Mouse (Mus musculus): ENCODE data around the gene Car5a.
A peak's percentile ranks its signal among the peaks of the same experiment; 100 is the strongest.

Gene Car5a

DNA sequence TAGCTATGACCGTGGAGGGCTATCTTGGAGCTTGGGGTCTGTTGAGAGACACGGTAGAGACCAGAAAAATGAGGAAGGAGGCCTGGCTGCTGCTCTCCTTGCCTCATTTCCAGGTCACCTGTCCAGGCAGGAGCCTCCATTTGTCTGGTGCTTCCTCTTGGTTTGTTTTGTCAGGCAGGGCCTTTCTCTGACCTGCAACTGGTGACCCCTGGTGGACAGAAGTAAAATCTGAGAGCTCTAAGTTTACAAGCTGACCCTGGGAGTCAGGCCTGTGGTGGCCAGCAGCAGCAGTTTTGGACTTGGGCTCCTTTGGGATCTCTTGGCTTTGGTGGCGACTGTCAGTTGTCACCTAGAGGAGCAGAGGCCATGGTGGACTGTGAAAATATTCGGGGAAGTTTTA is 10.2 kb downstream of the Car5a start:
- TF ChIP-seq POU5F1 (IDR thresholded peaks at IDR 0.05; ENCODE audit: borderline replicate concordance, low read length) = no peak
- TF ChIP-seq NANOG (IDR thresholded peaks at IDR 0.05; ENCODE audit: borderline replicate concordance, low read length) = no peak
- peak; percentile 42 for TF ChIP-seq CTCF (conservative IDR thresholded peaks at IDR 0.05; ENCODE audit: low read length)
- H3K27me3 ChIP-seq (ENCODE audit: insufficient read depth, low read length) = 0 out of 2 replicates have a peak, but pooled peaks cover 4% of the 10 kb centered on the region
- no peaks in the 10 kb centered on the region for H3K9me3 ChIP-seq (ENCODE audit: low read length)
- peaks cover 66% of the 10 kb centered on the region for H3K4me1 ChIP-seq (replicated peaks; ENCODE audit: low read depth, low read length)
- H3K36me3 ChIP-seq (ENCODE audit: insufficient read depth, low read length) = no peaks in the 10 kb centered on the region
- H3K4me3 ChIP-seq (replicated peaks; ENCODE audit: low read length) = no peak overlapping the region

DNA sequence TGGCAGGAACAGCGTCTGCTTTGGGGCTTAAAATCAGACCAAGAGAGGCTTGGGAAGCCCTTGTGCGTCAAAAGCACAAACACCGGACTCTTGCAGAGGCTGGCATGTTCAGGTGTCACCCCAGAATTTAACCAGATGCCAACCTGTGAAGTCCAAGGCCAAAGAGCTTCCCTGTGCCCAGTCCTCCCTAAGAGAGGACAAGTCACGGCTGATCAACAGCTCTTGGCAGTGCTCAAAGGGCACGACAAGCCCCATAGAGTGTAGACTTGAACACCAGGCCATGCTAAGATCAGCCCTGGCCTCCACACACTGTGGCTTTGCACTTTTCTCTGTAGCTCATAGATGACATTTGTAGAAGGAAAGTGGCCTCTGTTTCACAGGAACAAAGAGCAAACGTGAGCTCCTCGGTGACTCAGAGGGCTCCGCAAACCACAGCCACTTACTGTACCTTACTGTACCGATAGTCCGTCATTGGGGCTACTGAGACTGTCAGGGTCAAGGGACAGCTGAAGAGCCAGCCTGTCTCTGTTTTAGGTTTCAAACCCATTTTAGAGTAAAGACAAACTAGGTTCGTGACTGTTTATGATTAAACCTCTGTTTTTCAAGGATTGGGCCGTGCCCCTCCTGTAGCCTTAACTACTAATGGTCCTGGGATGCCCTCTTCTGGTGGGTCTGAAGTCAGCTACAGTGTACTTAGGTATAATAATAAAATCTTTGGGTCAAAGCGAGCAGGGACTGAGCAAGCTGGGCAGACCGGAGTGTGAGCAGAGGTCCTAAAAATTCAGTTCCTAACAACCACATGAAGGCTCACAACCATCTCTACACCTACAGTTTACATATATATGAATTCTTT is 11.8 kb downstream of the Car5a start:
- Histone ChIP-seq H3K4me1 (replicated peaks; ENCODE audit: low read depth, low read length) (peaks cover 49% of the 10 kb centered on the region), H3K27me3 (ENCODE audit: insufficient read depth, low read length) (0 out of 2 replicates have a peak, but pooled peaks cover 2% of the 10 kb centered on the region), H3K4me3 (replicated peaks; ENCODE audit: low read length) (no peak overlapping the region), H3K36me3 (ENCODE audit: insufficient read depth, low read length) (no peaks in the 10 kb centered on the region), H3K9me3 (ENCODE audit: low read length) (no peaks in the 10 kb centered on the region)
- no peak for TF ChIP-seq NANOG (IDR thresholded peaks at IDR 0.05; ENCODE audit: borderline replicate concordance, low read length)

DNA sequence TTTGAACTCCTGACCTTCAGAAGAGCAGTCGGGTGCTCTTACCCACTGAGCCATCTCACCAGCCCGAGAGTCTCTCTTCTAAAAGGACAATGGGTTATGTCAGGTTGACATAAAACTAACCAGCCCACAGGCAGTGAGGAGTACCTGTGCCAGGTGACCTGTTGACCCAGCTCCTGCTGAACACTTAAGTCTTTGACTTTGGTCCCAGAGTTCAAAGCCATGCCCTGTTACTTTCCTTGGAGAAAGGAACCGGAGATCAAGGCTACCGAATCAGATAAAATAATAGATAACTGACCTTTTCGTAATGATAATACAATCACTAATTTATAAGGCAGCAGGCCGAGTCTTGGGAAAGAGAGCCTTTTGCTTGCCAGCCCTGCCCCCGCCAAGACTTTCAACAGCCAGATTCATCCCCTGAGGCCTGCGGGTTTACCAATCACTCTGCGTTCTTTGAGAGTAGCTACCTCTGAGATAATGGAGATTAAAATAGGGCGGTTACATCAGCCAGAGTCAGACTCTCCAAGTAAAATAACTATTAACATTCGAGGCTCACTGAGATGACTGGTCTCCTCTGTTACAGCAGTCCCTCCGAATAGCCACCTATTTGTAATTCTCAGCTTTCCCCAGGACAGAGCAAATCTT is 12.6 kb downstream of the Car5a start:
- Histone ChIP-seq H3K4me3 (replicated peaks; ENCODE audit: low read length) (no peak overlapping the region), H3K9me3 (ENCODE audit: low read length) (no peaks in the 10 kb centered on the region), H3K27me3 (ENCODE audit: insufficient read depth, low read length) (no peaks in the 10 kb centered on the region), H3K4me1 (replicated peaks; ENCODE audit: low read depth, low read length) (peaks cover 45% of the 10 kb centered on the region), H3K36me3 (ENCODE audit: insufficient read depth, low read length) (no peaks in the 10 kb centered on the region)
- TF ChIP-seq NANOG (IDR thresholded peaks at IDR 0.05; ENCODE audit: borderline replicate concordance, low read length) = no peak

DNA sequence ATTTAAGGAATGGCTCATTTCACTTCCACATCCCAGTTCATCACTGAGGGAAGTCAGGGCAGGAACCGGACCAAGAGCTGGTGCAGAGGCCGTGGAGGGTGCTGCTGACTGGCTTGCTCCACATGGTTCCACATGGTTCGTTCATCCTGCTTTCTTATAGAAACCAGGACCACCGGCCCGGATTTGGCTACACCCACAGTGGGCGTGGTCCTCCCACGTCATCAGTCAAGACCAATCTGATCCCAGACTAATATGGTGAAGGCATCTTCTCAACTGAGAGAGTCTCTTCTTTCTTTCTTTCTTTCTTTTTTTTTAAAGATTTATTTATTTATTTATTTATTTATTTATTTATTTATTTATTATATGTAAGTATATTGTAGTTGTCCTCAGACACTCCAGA is 13.1 kb downstream of the Car5a start:
- Histone ChIP-seq H3K27me3 (ENCODE audit: insufficient read depth, low read length) (no peaks in the 10 kb centered on the region), H3K4me1 (replicated peaks; ENCODE audit: low read depth, low read length) (peaks cover 39% of the 10 kb centered on the region), H3K36me3 (ENCODE audit: insufficient read depth, low read length) (no peaks in the 10 kb centered on the region), H3K4me3 (replicated peaks; ENCODE audit: low read length) (no peak overlapping the region), H3K9me3 (ENCODE audit: low read length) (no peaks in the 10 kb centered on the region)
- TF ChIP-seq NANOG (IDR thresholded peaks at IDR 0.05; ENCODE audit: borderline replicate concordance, low read length) (no peak), CTCF (conservative IDR thresholded peaks at IDR 0.05; ENCODE audit: low read length) (no peak), POU5F1 (IDR thresholded peaks at IDR 0.05; ENCODE audit: borderline replicate concordance, low read length) (no peak)

GRCm38 (mm10) chr8:121930047-121930446 is 14.7 kb downstream of the Car5a start:
- H3K9me3 ChIP-seq (ENCODE audit: low read length) = no peaks in the 10 kb centered on the region
- no peak overlapping the region for H3K4me3 ChIP-seq (replicated peaks; ENCODE audit: low read length)
- no peaks in the 10 kb centered on the region for H3K36me3 ChIP-seq (ENCODE audit: insufficient read depth, low read length)
- TF ChIP-seq POU5F1 (IDR thresholded peaks at IDR 0.05; ENCODE audit: borderline replicate concordance, low read length) (no peak), CTCF (conservative IDR thresholded peaks at IDR 0.05; ENCODE audit: low read length) (no peak), NANOG (IDR thresholded peaks at IDR 0.05; ENCODE audit: borderline replicate concordance, low read length) (no peak)
- no peaks in the 10 kb centered on the region for H3K27me3 ChIP-seq (ENCODE audit: insufficient read depth, low read length)
- peaks cover 25% of the 10 kb centered on the region for H3K4me1 ChIP-seq (replicated peaks; ENCODE audit: low read depth, low read length)

DNA sequence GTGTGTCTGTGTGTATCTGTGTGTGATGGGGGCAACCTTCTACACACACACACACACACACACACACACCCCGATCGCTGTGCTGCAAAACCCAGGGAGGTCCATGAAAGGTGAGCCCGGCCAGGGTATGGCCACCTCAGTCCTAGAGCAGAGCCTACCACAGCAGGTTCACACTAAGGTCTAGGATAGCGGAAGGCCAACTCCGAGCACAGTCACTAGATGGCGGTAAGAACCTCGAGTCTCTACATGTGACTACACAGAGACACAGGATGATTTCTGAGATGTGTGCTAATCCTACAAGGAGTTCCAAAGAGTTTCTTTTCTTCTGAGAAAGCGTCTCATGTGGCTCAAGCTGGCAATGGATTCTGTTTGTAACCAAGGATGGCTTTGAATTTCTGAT is 17.4 kb downstream of the Car5a start:
- Histone ChIP-seq H3K27me3 (ENCODE audit: insufficient read depth, low read length) (no peaks in the 10 kb centered on the region), H3K4me3 (replicated peaks; ENCODE audit: low read length) (no peak overlapping the region), H3K4me1 (replicated peaks; ENCODE audit: low read depth, low read length) (peaks cover 27% of the 10 kb centered on the region), H3K36me3 (ENCODE audit: insufficient read depth, low read length) (no peaks in the 10 kb centered on the region), H3K9me3 (ENCODE audit: low read length) (no peaks in the 10 kb centered on the region)
- peak; percentile 47 for TF ChIP-seq CTCF (conservative IDR thresholded peaks at IDR 0.05; ENCODE audit: low read length)
- TF ChIP-seq NANOG (IDR thresholded peaks at IDR 0.05; ENCODE audit: borderline replicate concordance, low read length) = no peak

DNA sequence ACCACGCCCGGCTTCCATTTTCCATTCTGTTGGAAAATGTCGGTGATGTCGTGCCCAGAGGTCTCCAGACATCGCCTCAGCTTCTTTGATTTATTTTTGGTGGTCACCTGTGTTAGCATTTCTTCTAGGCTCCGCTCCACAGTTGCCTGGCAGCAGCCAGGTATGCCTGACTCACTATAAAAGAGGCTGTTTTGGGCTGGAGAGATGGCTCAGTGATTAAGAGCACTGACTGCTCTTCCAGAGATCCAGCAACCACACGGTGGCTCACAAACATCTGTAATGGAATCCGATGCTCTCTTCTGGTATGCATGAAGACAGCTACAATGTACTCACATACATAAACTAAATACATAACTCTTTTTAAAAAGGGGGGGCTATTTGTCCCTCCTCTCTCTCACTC is 18.4 kb downstream of the Car5a start:
- Histone ChIP-seq H3K27me3 (ENCODE audit: insufficient read depth, low read length) (no peaks in the 10 kb centered on the region), H3K4me3 (replicated peaks; ENCODE audit: low read length) (no peak overlapping the region), H3K4me1 (replicated peaks; ENCODE audit: low read depth, low read length) (peaks cover 22% of the 10 kb centered on the region), H3K36me3 (ENCODE audit: insufficient read depth, low read length) (no peaks in the 10 kb centered on the region), H3K9me3 (ENCODE audit: low read length) (no peaks in the 10 kb centered on the region)
- no peak for TF ChIP-seq NANOG (IDR thresholded peaks at IDR 0.05; ENCODE audit: borderline replicate concordance, low read length)
- TF ChIP-seq CTCF (conservative IDR thresholded peaks at IDR 0.05; ENCODE audit: low read length) = no peak
- TF ChIP-seq POU5F1 (IDR thresholded peaks at IDR 0.05; ENCODE audit: borderline replicate concordance, low read length) = no peak

- Histone ChIP-seq H3K36me3 (ENCODE audit: insufficient read depth, low read length) (no peaks in the 10 kb centered on the region), H3K4me3 (replicated peaks; ENCODE audit: low read length) (no peak overlapping the region), H3K9me3 (ENCODE audit: low read length) (no peaks in the 10 kb centered on the region), H3K4me1 (replicated peaks; ENCODE audit: low read depth, low read length) (peaks cover 19% of the 10 kb centered on the region), H3K27me3 (ENCODE audit: insufficient read depth, low read length) (no peaks in the 10 kb centered on the region)
- TF ChIP-seq POU5F1 (IDR thresholded peaks at IDR 0.05; ENCODE audit: borderline replicate concordance, low read length) (no peak), CTCF (conservative IDR thresholded peaks at IDR 0.05; ENCODE audit: low read length) (peak; percentile 77)
Observed at GRCm38 (mm10) chr8:121925624-121926023, 19.1 kb downstream of the Car5a start.

GRCm38 (mm10) chr8:121924681-121925080 is 20.0 kb downstream of the Car5a start:
- Histone ChIP-seq H3K4me3 (replicated peaks; ENCODE audit: low read length) (no peak overlapping the region), H3K36me3 (ENCODE audit: insufficient read depth, low read length) (no peaks in the 10 kb centered on the region), H3K9me3 (ENCODE audit: low read length) (no peaks in the 10 kb centered on the region), H3K4me1 (replicated peaks; ENCODE audit: low read depth, low read length) (peaks cover 19% of the 10 kb centered on the region), H3K27me3 (ENCODE audit: insufficient read depth, low read length) (no peaks in the 10 kb centered on the region)
- TF ChIP-seq CTCF (conservative IDR thresholded peaks at IDR 0.05; ENCODE audit: low read length) (no peak), NANOG (IDR thresholded peaks at IDR 0.05; ENCODE audit: borderline replicate concordance, low read length) (no peak), POU5F1 (IDR thresholded peaks at IDR 0.05; ENCODE audit: borderline replicate concordance, low read length) (no peak)

Measured in E14TG2a.4 (cell line).